Mouse (Mus musculus): Measurements from ENCODE around the gene Cdsn. TPM values are rescaled to one million over a fixed set of nuclear protein-coding genes. Genes with fewer than 3 reads are reported as not detected.

The Cdsn gene
- polyA plus RNA-seq (2014; fragmentation: Nextera tagmentation; extraction: Ambion mirVana) = 0.06 and 0.20 TPM in 2 replicates

DNA sequence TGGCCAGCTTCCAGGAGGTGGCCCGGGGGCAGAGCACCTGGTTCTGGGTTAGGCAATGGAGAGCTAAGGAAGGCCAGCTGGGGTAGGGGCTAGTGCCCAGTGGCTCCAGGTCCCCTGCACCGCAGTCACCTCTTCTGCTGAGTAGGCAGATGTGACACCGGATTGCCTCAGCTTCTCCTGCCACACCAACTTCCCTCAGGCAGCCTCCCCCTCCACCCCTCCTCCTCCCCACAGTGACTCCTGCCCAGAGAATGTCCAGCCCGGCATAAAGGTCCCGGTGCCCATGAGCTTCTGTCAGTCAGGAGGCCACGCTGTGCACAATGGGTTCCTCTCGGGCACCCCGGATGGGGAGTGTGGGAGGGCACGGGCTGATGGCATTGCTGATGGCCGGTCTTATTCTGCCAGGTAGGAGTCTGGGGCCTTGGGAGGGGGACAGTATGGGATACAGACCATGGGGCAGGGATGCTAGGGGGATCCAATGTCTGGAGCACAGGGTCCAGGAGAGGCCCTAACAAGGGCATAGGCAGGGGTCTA lies at the start of gene Cdsn:
TSS of gene Cdsn (plus strand) at position 248 of the 534 bp plus-strand sequence.
- no peak within 1 kb of the TSS for H3K9ac ChIP-seq (ENCODE audit: low read depth, low read length)
- H3K4me3 ChIP-seq (ENCODE audit: low read depth, low read length) = no peak within 1 kb of the TSS
- DNase-seq (ENCODE audit: low spot score) (no peak), ATAC-seq (ENCODE audit: low FRiP score) (no peak)
- no peaks in the 10 kb centered on the region for H3K4me1 ChIP-seq (replicated peaks; ENCODE audit: control insufficient read depth, insufficient read depth, low read length)
- H3K9me3 ChIP-seq (ENCODE audit: control insufficient read depth, low read length) = no peaks in the 10 kb centered on the region
- 78% methylated on average over 10 of the region's 10 CpGs for WGBS
- H3K27me3 ChIP-seq (ENCODE audit: control insufficient read depth, insufficient read depth, low read length) = no peaks in the 10 kb centered on the region
- H3K36me3 ChIP-seq (ENCODE audit: control insufficient read depth, insufficient read depth, low read length) = no peaks in the 10 kb centered on the region
- no peak within 1 kb of the TSS for H3K4me2 ChIP-seq (replicated peaks; ENCODE audit: low read depth, low read length)
- no peak within 1 kb of the TSS for H3K27ac ChIP-seq (ENCODE audit: low read depth, low read length)

- DNase-seq (ENCODE audit: low spot score) (no peak), ATAC-seq (ENCODE audit: low FRiP score) (no peak)
- Histone ChIP-seq H3K9me3 (ENCODE audit: control insufficient read depth, low read length) (no peaks in the 10 kb centered on the region), H3K36me3 (ENCODE audit: control insufficient read depth, insufficient read depth, low read length) (no peaks in the 10 kb centered on the region), H3K4me1 (replicated peaks; ENCODE audit: control insufficient read depth, insufficient read depth, low read length) (no peaks in the 10 kb centered on the region), H3K27ac (ENCODE audit: low read depth, low read length) (no peak overlapping the region), H3K4me3 (ENCODE audit: low read depth, low read length) (no peak overlapping the region), H3K9ac (ENCODE audit: low read depth, low read length) (no peak overlapping the region), H3K4me2 (replicated peaks; ENCODE audit: low read depth, low read length) (no peak overlapping the region), H3K27me3 (ENCODE audit: control insufficient read depth, insufficient read depth, low read length) (peaks cover 24% of the 10 kb centered on the region)
- WGBS = 4% methylated on average over 6 of the region's 6 CpGs
These were observed 49.7 kb upstream of the Cdsn start for GRCm38 (mm10) chr17:35502226-35502625.

DNA sequence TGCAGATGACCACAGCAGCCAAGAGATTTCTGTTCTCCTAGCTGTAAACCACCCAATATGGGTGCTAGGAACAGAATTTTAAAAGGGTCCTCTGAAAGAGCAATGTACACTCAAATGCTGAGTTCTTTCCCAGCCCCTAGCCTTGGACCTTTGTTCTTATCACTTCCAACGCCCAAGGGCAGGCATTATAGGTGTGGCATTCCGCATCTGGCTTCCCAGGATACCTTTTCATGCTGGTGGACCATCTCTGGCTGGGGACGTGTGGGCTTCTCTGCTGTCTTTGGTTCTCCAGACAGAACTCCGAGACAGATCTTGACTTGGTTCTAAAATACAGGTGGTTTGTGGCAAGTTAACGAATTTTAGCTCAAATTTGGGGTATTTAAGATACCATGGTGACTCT lies 49.2 kb upstream of the Cdsn start:
- Histone ChIP-seq H3K36me3 (ENCODE audit: control insufficient read depth, insufficient read depth, low read length) (no peaks in the 10 kb centered on the region), H3K4me2 (replicated peaks; ENCODE audit: low read depth, low read length) (no peak overlapping the region), H3K9me3 (ENCODE audit: control insufficient read depth, low read length) (no peaks in the 10 kb centered on the region), H3K4me3 (ENCODE audit: low read depth, low read length) (no peak overlapping the region), H3K27me3 (ENCODE audit: control insufficient read depth, insufficient read depth, low read length) (peaks cover 28% of the 10 kb centered on the region), H3K9ac (ENCODE audit: low read depth, low read length) (no peak overlapping the region), H3K27ac (ENCODE audit: low read depth, low read length) (no peak overlapping the region), H3K4me1 (replicated peaks; ENCODE audit: control insufficient read depth, insufficient read depth, low read length) (no peaks in the 10 kb centered on the region)
- DNase-seq (ENCODE audit: low spot score) = no peak
- ATAC-seq (ENCODE audit: low FRiP score) = no peak
- 41% methylated on average over 5 of the region's 5 CpGs for WGBS

DNA sequence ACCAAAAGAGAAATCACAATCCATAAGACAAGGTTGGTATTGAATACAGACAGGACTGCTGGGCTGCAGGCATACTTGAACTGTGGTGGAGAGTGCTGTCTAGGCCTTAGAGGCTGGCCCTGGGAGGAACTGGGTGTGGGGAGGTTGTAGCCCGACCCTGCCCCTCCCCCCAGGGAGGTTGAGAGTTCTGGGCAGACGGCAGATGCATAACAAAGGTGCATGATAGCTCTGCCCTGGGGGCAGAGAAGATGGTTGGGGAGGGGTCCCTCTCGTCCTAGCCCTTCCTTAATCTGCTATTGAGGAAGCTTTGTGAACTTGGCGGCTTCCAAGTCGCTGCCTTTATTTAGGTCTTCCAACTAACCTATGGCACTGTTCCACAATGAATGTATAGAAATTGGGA lies 48.1 kb upstream of the Cdsn start:
- Histone ChIP-seq H3K4me3 (ENCODE audit: low read depth, low read length) (no peak overlapping the region), H3K4me2 (replicated peaks; ENCODE audit: low read depth, low read length) (no peak overlapping the region), H3K36me3 (ENCODE audit: control insufficient read depth, insufficient read depth, low read length) (no peaks in the 10 kb centered on the region), H3K4me1 (replicated peaks; ENCODE audit: control insufficient read depth, insufficient read depth, low read length) (no peaks in the 10 kb centered on the region), H3K27ac (ENCODE audit: low read depth, low read length) (no peak overlapping the region), H3K9ac (ENCODE audit: low read depth, low read length) (no peak overlapping the region), H3K27me3 (ENCODE audit: control insufficient read depth, insufficient read depth, low read length) (peaks cover 32% of the 10 kb centered on the region), H3K9me3 (ENCODE audit: control insufficient read depth, low read length) (no peaks in the 10 kb centered on the region)
- DNase-seq (ENCODE audit: low spot score) (no peak), ATAC-seq (ENCODE audit: low FRiP score) (no peak)
- 20% methylated on average over 5 of the region's 5 CpGs for WGBS

- Histone ChIP-seq H3K4me1 (replicated peaks; ENCODE audit: control insufficient read depth, insufficient read depth, low read length) (no peaks in the 10 kb centered on the region), H3K4me2 (replicated peaks; ENCODE audit: low read depth, low read length) (no peak overlapping the region), H3K4me3 (ENCODE audit: low read depth, low read length) (no peak overlapping the region), H3K27me3 (ENCODE audit: control insufficient read depth, insufficient read depth, low read length) (peaks cover 32% of the 10 kb centered on the region), H3K9ac (ENCODE audit: low read depth, low read length) (no peak overlapping the region), H3K27ac (ENCODE audit: low read depth, low read length) (no peak overlapping the region), H3K36me3 (ENCODE audit: control insufficient read depth, insufficient read depth, low read length) (no peaks in the 10 kb centered on the region), H3K9me3 (ENCODE audit: control insufficient read depth, low read length) (no peaks in the 10 kb centered on the region)
- DNase-seq (ENCODE audit: low spot score) = no peak
- ATAC-seq (ENCODE audit: low FRiP score) = no peak
- WGBS = 14% methylated on average over 8 of the region's 8 CpGs
These were observed 47.1 kb upstream of the Cdsn start for GRCm38 (mm10) chr17:35504628-35505481.

DNA sequence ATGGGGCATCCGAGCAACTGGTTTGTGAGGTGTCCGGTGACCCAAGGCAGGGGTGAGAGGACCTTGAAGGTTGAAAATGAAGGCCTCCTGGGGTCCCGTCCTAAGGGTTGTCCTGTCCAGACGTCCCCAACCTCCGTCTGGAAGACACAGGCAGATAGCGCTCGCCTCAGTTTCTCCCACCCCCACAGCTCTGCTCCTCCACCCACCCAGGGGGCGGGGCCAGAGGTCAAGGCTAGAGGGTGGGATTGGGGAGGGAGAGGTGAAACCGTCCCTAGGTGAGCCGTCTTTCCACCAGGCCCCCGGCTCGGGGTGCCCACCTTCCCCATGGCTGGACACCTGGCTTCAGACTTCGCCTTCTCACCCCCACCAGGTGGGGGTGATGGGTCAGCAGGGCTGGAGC lies 46.2 kb upstream of the Cdsn start, which contains the start of gene Pou5f1:
TSS of gene Pou5f1 (plus strand) at position 243 of the 400 bp plus-strand sequence.
- no peak for ATAC-seq (ENCODE audit: low FRiP score)
- 22% methylated on average over 13 of the region's 13 CpGs for WGBS
- H3K4me3 ChIP-seq (ENCODE audit: low read depth, low read length) = no peak within 1 kb of the TSS
- DNase-seq (ENCODE audit: low spot score) = no peak
- H3K4me1 ChIP-seq (replicated peaks; ENCODE audit: control insufficient read depth, insufficient read depth, low read length) = no peaks in the 10 kb centered on the region
- no peak within 1 kb of the TSS for H3K4me2 ChIP-seq (replicated peaks; ENCODE audit: low read depth, low read length)
- H3K27ac ChIP-seq (ENCODE audit: low read depth, low read length) = no peak within 1 kb of the TSS
- no peak within 1 kb of the TSS for H3K9ac ChIP-seq (ENCODE audit: low read depth, low read length)
- H3K9me3 ChIP-seq (ENCODE audit: control insufficient read depth, low read length) = no peaks in the 10 kb centered on the region
- H3K36me3 ChIP-seq (ENCODE audit: control insufficient read depth, insufficient read depth, low read length) = no peaks in the 10 kb centered on the region
- peaks cover 32% of the 10 kb centered on the region for H3K27me3 ChIP-seq (ENCODE audit: control insufficient read depth, insufficient read depth, low read length)

DNA sequence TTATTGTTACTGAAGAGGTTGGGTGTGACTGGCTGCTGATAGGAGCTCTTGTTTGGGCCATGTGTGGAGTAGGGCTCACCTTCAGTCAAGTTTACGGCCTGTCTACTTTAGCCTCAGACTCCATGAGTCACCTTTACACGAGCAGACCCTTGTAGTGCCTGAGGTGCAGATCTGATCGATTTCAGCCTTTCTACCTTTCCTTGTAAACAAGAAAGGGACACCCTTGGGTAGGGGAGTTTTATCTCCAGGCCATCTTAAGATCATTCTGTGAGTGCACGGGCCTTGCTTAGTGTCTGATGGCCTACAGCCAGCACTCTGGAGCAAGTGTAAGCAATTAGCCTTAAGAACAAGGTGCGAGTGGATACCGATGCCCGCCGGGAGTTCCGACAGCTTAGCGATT lies 45.0 kb upstream of the Cdsn start:
- H3K27me3 ChIP-seq (ENCODE audit: control insufficient read depth, insufficient read depth, low read length) = peaks cover 32% of the 10 kb centered on the region
- H3K9ac ChIP-seq (ENCODE audit: low read depth, low read length) = no peak overlapping the region
- no peak overlapping the region for H3K4me2 ChIP-seq (replicated peaks; ENCODE audit: low read depth, low read length)
- no peak overlapping the region for H3K27ac ChIP-seq (ENCODE audit: low read depth, low read length)
- no peaks in the 10 kb centered on the region for H3K9me3 ChIP-seq (ENCODE audit: control insufficient read depth, low read length)
- 17% methylated on average over 10 of the region's 10 CpGs for WGBS
- no peak overlapping the region for H3K4me3 ChIP-seq (ENCODE audit: low read depth, low read length)
- H3K4me1 ChIP-seq (replicated peaks; ENCODE audit: control insufficient read depth, insufficient read depth, low read length) = no peaks in the 10 kb centered on the region
- no peak for ATAC-seq (ENCODE audit: low FRiP score)
- no peak for DNase-seq (ENCODE audit: low spot score)
- no peaks in the 10 kb centered on the region for H3K36me3 ChIP-seq (ENCODE audit: control insufficient read depth, insufficient read depth, low read length)

GRCm38 (mm10) chr17:35507556-35508260 lies 44.2 kb upstream of the Cdsn start:
- Histone ChIP-seq H3K9me3 (ENCODE audit: control insufficient read depth, low read length) (no peaks in the 10 kb centered on the region), H3K27ac (ENCODE audit: low read depth, low read length) (no peak overlapping the region), H3K4me1 (replicated peaks; ENCODE audit: control insufficient read depth, insufficient read depth, low read length) (no peaks in the 10 kb centered on the region), H3K27me3 (ENCODE audit: control insufficient read depth, insufficient read depth, low read length) (peaks cover 32% of the 10 kb centered on the region), H3K36me3 (ENCODE audit: control insufficient read depth, insufficient read depth, low read length) (no peaks in the 10 kb centered on the region), H3K4me3 (ENCODE audit: low read depth, low read length) (no peak overlapping the region), H3K9ac (ENCODE audit: low read depth, low read length) (no peak overlapping the region), H3K4me2 (replicated peaks; ENCODE audit: low read depth, low read length) (no peak overlapping the region)
- ATAC-seq (ENCODE audit: low FRiP score) (no peak), DNase-seq (ENCODE audit: low spot score) (no peak)
- WGBS = 26% methylated on average over 13 of the region's 13 CpGs

All from hindbrain, embryonic 11.5 days (tissue).